Mouse (Mus musculus) C2C12 (cell line): Measurements from ENCODE around the gene Col24a1.

Experiments
- CEBPB ChIP-seq: IDR thresholded peaks from one replicate; pipeline ENCODE4 v1.6.1; 2011; ENCODE audit warnings: low read depth, mild to moderate bottlenecking, control low read depth, moderate library complexity
- CTCF ChIP-seq: IDR thresholded peaks from one replicate; pipeline ENCODE4 v1.5.1; 2011; ENCODE audit not compliant: control insufficient read depth, insufficient read depth, insufficient read length
- MAX ChIP-seq: IDR thresholded peaks from one replicate; pipeline ENCODE4 v1.6.1; 2011; ENCODE audit warnings: mild to moderate bottlenecking, control low read depth
- MYOG ChIP-seq: IDR thresholded peaks from one replicate; pipeline ENCODE4 v1.6.1; 2011; ENCODE audit not compliant: control insufficient read depth, insufficient read length; ENCODE audit errors: extremely low read depth
- USF1 ChIP-seq: IDR thresholded peaks from one replicate; pipeline ENCODE4 v1.6.1; 2011; ENCODE audit warnings: low read depth, mild to moderate bottlenecking, control low read depth, moderate library complexity

DNA sequence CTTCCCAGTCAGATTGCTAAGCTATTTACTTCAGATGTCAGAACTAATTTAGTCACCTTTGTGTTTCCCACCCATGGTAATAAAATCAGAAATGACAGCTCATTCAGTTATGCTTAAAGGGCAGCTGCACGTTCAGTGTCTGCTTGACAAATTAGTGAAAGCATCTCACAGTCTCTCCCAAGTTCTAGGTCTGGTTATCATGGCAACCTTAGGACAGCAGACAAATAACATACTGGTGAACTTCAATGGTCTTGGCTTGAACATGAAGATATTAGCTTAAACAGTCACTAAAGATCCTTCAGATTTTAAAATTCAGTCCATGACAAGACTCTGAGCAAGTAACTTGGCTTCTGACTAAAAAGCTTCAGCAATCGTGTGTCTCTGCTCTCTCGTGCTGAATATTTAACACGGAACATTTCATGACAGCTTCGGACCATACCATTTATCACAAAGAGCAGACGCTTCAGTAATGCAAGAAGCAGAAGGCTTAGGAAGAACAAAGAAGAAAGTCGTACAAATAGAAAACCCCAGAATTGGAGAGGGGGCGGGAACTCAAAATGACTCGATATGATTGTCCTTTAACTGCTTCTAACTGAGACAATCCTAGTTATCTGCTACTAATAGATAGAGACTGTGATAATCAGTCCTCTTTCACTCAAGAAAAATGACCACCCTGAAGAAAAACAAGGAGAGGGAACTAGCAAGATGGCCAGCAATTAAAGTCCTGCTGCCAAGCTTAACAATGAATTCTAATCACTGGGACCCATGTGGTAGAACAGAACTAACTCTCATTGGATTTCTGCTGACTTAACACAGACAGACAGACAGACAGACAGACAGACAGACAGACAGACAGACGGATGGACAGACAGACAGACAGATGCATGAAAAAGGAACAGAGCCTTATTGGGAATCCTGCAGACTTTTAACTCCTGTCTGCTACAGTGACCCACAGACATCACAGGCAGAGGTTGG, 256.5 kb downstream of the Col24a1 start:
- no peak for TF ChIP-seq CTCF
- TF ChIP-seq USF1: no peak
- TF ChIP-seq MAX: no peak
- TF ChIP-seq MYOG: no peak
- no peak for TF ChIP-seq CEBPB
